Mouse (Mus musculus): Measurements from ENCODE around the gene Med13l.

Med13l gene

GRCm38 (mm10) chr5:118688886-118689835 lies 128.7 kb downstream of the Med13l start:
- DNase-seq (ENCODE audit: extremely low read depth, low read depth): no peak

DNA sequence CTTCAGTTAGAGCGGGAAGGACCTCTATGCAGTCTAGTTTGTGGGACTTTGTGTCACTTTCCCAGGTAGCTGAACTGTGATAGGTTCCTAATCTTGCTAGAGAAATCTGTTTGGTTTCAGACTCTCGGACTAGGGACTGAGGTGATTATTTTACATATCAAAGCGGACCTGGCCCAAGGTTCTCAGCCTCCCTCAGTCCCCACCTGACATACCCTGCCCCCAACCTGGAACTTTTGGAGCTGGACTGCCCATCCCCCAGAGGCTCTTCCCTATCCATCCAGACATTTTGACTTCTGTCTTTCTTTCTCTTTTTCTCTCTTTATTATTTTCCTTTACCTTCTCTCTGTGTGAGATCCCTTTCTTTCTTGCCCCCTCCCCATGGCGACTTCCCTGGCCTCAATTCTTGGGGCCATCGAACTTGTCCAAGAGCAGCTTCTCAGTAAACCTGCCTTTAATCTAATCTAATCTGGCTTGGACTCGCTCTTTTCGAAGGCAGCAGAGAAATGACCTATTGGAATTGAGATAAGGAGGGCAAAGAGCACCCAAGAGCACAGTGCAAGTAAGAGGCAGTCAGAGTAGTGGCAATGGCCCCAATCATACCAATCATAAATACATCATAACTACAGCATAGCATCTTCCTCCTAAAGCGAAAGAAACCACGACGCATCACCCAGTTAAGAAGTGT lies 130.7 kb downstream of the Med13l start:
- DNase-seq (ENCODE audit: extremely low read depth, low read depth): no peak

GRCm38 (mm10) chr5:118691710-118692040 lies 131.2 kb downstream of the Med13l start:
- no peak for DNase-seq (ENCODE audit: extremely low read depth, low read depth)

- no peak for DNase-seq (ENCODE audit: extremely low read depth, low read depth)
Observed at GRCm38 (mm10) chr5:118693996-118694395, 133.5 kb downstream of the Med13l start.

GRCm38 (mm10) chr5:118697073-118697472 lies 136.6 kb downstream of the Med13l start:
- DNase-seq (ENCODE audit: extremely low read depth, low read depth): no peak

DNA sequence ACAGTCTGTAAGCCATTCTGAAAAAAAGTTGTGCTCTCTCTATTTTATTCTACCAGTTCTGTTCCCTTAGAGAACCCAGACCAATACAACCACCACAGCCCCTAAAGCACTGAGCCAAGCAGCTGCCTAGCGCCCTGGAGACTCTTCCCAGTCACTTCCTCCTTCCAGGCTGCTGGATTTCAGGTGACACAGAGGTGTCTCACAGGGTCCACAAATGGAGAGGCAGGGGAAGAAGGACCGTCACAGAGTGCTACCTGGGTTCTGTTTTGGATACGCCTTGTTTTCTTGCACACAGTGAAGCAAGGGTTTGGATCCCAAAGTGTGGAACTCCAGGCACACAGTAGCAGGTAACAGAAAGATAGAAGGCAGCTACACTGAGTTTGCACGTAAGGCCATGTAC lies 140.5 kb downstream of the Med13l start:
- no peak for DNase-seq (ENCODE audit: extremely low read depth, low read depth)

- DNase-seq (ENCODE audit: extremely low read depth, low read depth): no peak
Observed at GRCm38 (mm10) chr5:118702674-118703073, 142.2 kb downstream of the Med13l start.

DNA sequence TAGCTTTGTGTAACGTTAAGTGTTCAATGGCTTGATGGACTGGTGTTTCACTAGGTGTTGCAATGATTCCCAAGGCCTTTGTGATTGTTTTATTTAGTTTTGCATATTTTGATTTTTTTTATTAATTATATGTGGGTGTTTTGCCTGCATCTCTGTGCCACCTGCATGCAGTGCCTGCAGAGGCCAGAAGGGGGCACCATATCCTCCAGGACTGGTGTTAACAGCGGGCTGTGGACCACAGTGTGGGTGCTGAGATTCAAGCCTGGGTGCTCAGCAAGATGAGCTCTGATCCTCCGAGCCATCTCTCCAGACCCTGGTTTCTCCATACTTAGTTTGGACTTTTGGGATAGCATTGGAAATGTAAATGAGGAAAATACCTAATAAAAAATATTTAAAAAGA lies 143.7 kb downstream of the Med13l start:
- no peak for DNase-seq (ENCODE audit: extremely low read depth, low read depth)

GRCm38 (mm10) chr5:118704960-118705359 lies 144.5 kb downstream of the Med13l start:
- DNase-seq (ENCODE audit: extremely low read depth, low read depth): no peak

DNA sequence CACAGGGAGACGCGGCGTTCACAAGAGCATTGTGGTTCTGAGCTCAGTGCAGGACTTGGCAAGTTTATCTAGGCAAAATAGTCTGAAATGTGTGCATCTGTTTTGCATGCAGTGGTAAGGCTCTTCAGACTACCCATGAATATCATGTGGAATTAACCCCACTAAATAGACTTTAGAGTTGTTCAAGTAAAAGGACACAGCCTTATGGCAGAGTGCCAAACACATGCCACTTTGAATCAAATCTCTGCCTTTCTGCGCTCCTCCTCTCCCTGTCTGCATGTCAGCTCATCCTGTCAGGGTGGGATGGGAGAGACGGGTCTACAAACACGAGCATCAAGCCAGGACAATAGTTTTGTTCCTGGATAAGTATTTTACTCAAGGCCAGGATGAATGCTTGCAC lies 145.5 kb downstream of the Med13l start:
- no peak for DNase-seq (ENCODE audit: extremely low read depth, low read depth)

DNA sequence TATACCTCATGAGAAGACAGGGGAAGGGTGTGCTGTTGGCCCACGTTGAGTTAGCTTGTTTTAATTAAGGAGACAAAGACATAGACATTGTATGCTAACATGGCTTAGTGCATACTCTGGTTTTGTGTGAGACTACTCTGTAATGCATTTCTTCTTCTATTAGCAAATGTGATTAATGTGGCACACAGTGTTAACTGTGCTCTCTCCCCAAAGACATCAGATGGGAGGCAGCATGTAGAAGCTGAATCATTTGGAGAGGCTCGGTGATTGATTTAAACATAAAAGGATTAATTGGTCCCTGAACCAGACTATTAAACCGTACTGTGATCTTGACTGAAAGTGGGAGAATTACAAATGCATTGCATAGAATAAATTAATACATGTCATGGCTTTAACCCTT lies 145.9 kb downstream of the Med13l start:
- no peak for DNase-seq (ENCODE audit: extremely low read depth, low read depth)

- DNase-seq (ENCODE audit: extremely low read depth, low read depth): no peak
Observed at GRCm38 (mm10) chr5:118707501-118707900, 147.0 kb downstream of the Med13l start.

DNA sequence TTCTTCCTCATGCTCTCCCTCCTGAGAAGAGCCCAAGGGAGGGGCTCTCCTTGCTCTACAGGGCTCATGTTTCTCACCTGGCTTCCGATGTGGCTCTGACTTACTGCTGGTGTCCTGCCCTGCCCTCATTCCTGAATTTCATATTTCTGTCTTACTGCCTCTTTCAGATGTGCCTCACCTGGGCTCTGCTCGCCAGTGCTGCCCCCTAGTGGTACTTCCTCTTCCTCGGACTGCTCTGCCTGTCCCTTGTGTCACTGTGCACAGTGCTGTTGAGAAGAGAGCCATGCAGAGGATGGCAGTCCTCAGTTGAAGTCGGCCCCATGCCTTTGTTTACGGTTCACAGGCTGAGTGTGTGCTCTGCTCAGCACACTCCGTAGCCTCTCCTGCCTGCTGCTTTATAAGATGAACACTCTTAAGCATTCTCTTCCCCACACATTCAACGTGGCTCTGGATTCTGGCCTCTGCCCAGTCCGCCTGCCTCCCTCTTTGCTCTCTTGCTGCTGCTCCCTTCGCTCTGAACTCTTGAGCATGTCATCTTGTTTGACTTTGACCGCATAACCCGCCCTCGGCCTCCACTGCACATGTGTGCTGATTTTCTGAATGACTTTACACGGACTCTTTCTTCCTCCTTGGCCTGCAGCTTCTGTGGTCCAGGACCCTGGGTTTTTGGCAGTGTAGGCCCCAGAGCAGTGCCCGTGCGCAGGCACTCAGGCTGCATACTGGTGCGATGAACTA lies 147.9 kb downstream of the Med13l start:
- peak; percentile 18 for DNase-seq (ENCODE audit: extremely low read depth, low read depth)

DNA sequence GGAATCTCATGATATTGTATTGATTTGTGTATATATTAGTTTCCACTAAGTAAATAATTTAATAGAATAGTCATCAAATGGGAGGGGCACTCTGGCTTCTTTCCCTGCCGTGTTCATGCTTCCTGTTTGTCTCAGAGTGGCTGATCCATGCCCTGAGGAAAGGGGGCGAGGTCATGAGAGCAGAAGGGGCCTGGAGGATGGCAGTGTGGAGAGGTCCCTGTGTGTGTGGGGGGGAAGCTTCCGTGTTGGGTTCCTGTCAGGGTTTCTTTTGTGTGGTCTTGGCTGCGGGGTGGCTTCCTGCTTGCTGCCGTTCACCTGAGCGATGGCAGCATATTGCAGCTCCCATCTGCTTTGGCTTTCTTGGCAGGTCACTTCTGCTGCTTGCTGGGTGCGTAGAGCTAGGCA lies 149.4 kb downstream of the Med13l start:
- DNase-seq (ENCODE audit: extremely low read depth, low read depth): no peak

GRCm38 (mm10) chr5:118715518-118715917 lies 155.0 kb downstream of the Med13l start:
- no peak for DNase-seq (ENCODE audit: extremely low read depth, low read depth)

- no peak for DNase-seq (ENCODE audit: extremely low read depth, low read depth)
Observed at GRCm38 (mm10) chr5:118716295-118717271, 156.1 kb downstream of the Med13l start.

GRCm38 (mm10) chr5:118717456-118717855 lies 157.0 kb downstream of the Med13l start:
- DNase-seq (ENCODE audit: extremely low read depth, low read depth): no peak

- DNase-seq (ENCODE audit: extremely low read depth, low read depth): no peak
Observed at GRCm38 (mm10) chr5:118718070-118718469, 157.6 kb downstream of the Med13l start.

DNA sequence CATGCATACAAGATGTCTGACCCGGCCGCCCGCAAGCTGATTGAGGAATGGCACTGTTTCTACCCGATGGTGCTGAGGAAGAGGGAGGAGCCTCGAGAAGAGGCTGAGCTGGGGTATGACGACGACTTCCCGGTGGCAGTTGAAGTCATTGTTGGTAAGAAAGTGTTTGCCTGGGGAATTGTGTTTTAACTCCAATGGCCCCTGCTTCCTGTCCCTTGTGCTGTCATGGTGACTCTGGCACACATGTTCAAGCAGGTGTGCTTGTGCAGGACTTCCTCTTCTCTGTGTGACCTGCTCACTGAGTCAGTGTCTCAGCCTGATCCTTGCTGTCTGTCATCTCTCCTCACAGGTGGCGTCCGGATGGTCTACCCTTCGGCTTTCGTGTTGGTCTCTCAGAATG lies 160.9 kb downstream of the Med13l start:
- no peak for DNase-seq (ENCODE audit: extremely low read depth, low read depth)

DNA sequence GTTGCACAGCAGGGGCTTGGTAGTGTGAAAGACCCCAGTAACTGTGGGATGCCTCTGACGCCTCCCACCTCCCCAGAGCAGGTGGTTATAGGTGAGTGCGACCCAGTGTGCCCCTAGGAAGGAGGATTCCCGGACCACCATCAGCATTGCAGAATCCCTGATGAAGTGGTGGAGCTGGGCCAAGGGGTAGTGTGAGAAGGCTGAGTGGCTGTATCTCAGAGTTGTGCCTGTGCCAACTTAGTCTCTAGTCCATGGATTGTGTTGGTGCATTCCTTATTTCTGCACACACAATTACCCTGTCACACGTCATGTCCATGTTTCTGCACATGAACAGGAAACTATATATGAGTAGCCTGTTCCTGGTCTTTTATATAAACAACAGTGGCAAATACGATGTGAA lies 161.4 kb downstream of the Med13l start:
- DNase-seq (ENCODE audit: extremely low read depth, low read depth): no peak

GRCm38 (mm10) chr5:118722456-118722855 lies 162.0 kb downstream of the Med13l start:
- no peak for DNase-seq (ENCODE audit: extremely low read depth, low read depth)
